Mouse (Mus musculus): ENCODE results near the gene Ccdc169. TPM values are rescaled to one million over a fixed set of nuclear protein-coding genes. Genes with fewer than 3 reads are reported as not detected.
A peak's percentile ranks its signal among the peaks of the same experiment; 100 is the strongest.

Ccdc169 gene
- polyA plus RNA-seq, 1 experiment from 2014 or later: not detected

- H3K9me3 ChIP-seq (ENCODE audit: control insufficient read depth, low read length): no peaks in the 10 kb centered on the region
- peaks cover 3% of the 10 kb centered on the region for H3K4me1 ChIP-seq (ENCODE audit: control insufficient read depth, insufficient read depth, low read length)
- no peaks in the 10 kb centered on the region for H3K27me3 ChIP-seq (replicated peaks; ENCODE audit: control insufficient read depth, insufficient read depth, low read length)
- 53% methylated on average over 11 of the region's 11 CpGs for WGBS
- no peak overlapping the region for H3K27ac ChIP-seq (ENCODE audit: low read length)
- ATAC-seq: no peak
- H3K36me3 ChIP-seq (ENCODE audit: control insufficient read depth, insufficient read depth, low read length): no peaks in the 10 kb centered on the region
- no peak overlapping the region for H3K4me2 ChIP-seq (ENCODE audit: low read depth, low read length)
- H3K9ac ChIP-seq (ENCODE audit: low read depth, low read length): no peak overlapping the region
- H3K4me3 ChIP-seq (ENCODE audit: low read length): no peak overlapping the region
These were observed 38.1 kb upstream of the Ccdc169 start for GRCm38 (mm10) chr3:55098990-55099389.

- H3K9me3 ChIP-seq (ENCODE audit: control insufficient read depth, low read length): no peaks in the 10 kb centered on the region
- H3K27ac ChIP-seq (ENCODE audit: low read length): no peak overlapping the region
- no peaks in the 10 kb centered on the region for H3K27me3 ChIP-seq (replicated peaks; ENCODE audit: control insufficient read depth, insufficient read depth, low read length)
- H3K4me2 ChIP-seq (ENCODE audit: low read depth, low read length): no peak overlapping the region
- H3K9ac ChIP-seq (ENCODE audit: low read depth, low read length): no peak overlapping the region
- no peak overlapping the region for H3K4me3 ChIP-seq (ENCODE audit: low read length)
- H3K4me1 ChIP-seq (ENCODE audit: control insufficient read depth, insufficient read depth, low read length): peaks cover 5% of the 10 kb centered on the region
- ATAC-seq: no peak
- no peaks in the 10 kb centered on the region for H3K36me3 ChIP-seq (ENCODE audit: control insufficient read depth, insufficient read depth, low read length)
These were observed 36.0 kb upstream of the Ccdc169 start for GRCm38 (mm10) chr3:55101092-55101491.

- no peak overlapping the region for H3K9ac ChIP-seq (ENCODE audit: low read depth, low read length)
- H3K9me3 ChIP-seq (ENCODE audit: control insufficient read depth, low read length): no peaks in the 10 kb centered on the region
- no peaks in the 10 kb centered on the region for H3K27me3 ChIP-seq (replicated peaks; ENCODE audit: control insufficient read depth, insufficient read depth, low read length)
- no peak overlapping the region for H3K4me2 ChIP-seq (ENCODE audit: low read depth, low read length)
- no peak overlapping the region for H3K27ac ChIP-seq (ENCODE audit: low read length)
- H3K4me1 ChIP-seq (ENCODE audit: control insufficient read depth, insufficient read depth, low read length): 0 out of 2 replicates have a peak, but pooled peaks cover 2% of the 10 kb centered on the region
- H3K4me3 ChIP-seq (ENCODE audit: low read length): no peak overlapping the region
- WGBS: 68% methylated on average over 14 of the region's 14 CpGs
- ATAC-seq: peak; percentile 61
- no peaks in the 10 kb centered on the region for H3K36me3 ChIP-seq (ENCODE audit: control insufficient read depth, insufficient read depth, low read length)
These were observed 31.6 kb upstream of the Ccdc169 start for GRCm38 (mm10) chr3:55105372-55106023.

- no peaks in the 10 kb centered on the region for H3K36me3 ChIP-seq (ENCODE audit: control insufficient read depth, insufficient read depth, low read length)
- H3K9me3 ChIP-seq (ENCODE audit: control insufficient read depth, low read length): no peaks in the 10 kb centered on the region
- 81% methylated on average over 17 of the region's 17 CpGs for WGBS
- ATAC-seq: no peak
- H3K4me3 ChIP-seq (ENCODE audit: low read length): no peak overlapping the region
- H3K9ac ChIP-seq (ENCODE audit: low read depth, low read length): no peak overlapping the region
- H3K27ac ChIP-seq (ENCODE audit: low read length): no peak overlapping the region
- no peaks in the 10 kb centered on the region for H3K27me3 ChIP-seq (replicated peaks; ENCODE audit: control insufficient read depth, insufficient read depth, low read length)
- 0 out of 2 replicates have a peak, but pooled peaks cover 2% of the 10 kb centered on the region for H3K4me1 ChIP-seq (ENCODE audit: control insufficient read depth, insufficient read depth, low read length)
- H3K4me2 ChIP-seq (ENCODE audit: low read depth, low read length): no peak overlapping the region
These were observed 31.1 kb upstream of the Ccdc169 start for GRCm38 (mm10) chr3:55106051-55106450.

GRCm38 (mm10) chr3:55109097-55109496, 28.0 kb upstream of the Ccdc169 start:
- Histone ChIP-seq H3K9me3 (ENCODE audit: control insufficient read depth, low read length) (no peaks in the 10 kb centered on the region), H3K9ac (ENCODE audit: low read depth, low read length) (no peak overlapping the region), H3K36me3 (ENCODE audit: control insufficient read depth, insufficient read depth, low read length) (no peaks in the 10 kb centered on the region), H3K4me1 (ENCODE audit: control insufficient read depth, insufficient read depth, low read length) (peaks cover 8% of the 10 kb centered on the region), H3K27ac (ENCODE audit: low read length) (no peak overlapping the region), H3K4me3 (ENCODE audit: low read length) (no peak overlapping the region), H3K4me2 (ENCODE audit: low read depth, low read length) (no peak overlapping the region), H3K27me3 (replicated peaks; ENCODE audit: control insufficient read depth, insufficient read depth, low read length) (no peaks in the 10 kb centered on the region)
- WGBS: 79% methylated on average over 4 of the region's 4 CpGs
- ATAC-seq: no peak

GRCm38 (mm10) chr3:55111935-55112709, 25.0 kb upstream of the Ccdc169 start, which contains the start of gene Spg20:
Spg20 (plus strand) TSS chr3:55112108.
- H3K4me2 ChIP-seq (ENCODE audit: low read depth, low read length): peak within 1 kb of the TSS; percentile 89
- H3K4me3 ChIP-seq (ENCODE audit: low read length): peak within 1 kb of the TSS; percentile 88
- 1% methylated on average over 58 of the region's 58 CpGs for WGBS
- H3K9me3 ChIP-seq (ENCODE audit: control insufficient read depth, low read length): no peaks in the 10 kb centered on the region
- peak; percentile 97 for ATAC-seq
- no peaks in the 10 kb centered on the region for H3K27me3 ChIP-seq (replicated peaks; ENCODE audit: control insufficient read depth, insufficient read depth, low read length)
- H3K4me1 ChIP-seq (ENCODE audit: control insufficient read depth, insufficient read depth, low read length): peaks cover 17% of the 10 kb centered on the region
- H3K36me3 ChIP-seq (ENCODE audit: control insufficient read depth, insufficient read depth, low read length): peaks cover 3% of the 10 kb centered on the region; the same call in 1 of the 2 replicates
- peak within 1 kb of the TSS; percentile 100 for H3K9ac ChIP-seq (ENCODE audit: low read depth, low read length)
- peak within 1 kb of the TSS; percentile 92 for H3K27ac ChIP-seq (ENCODE audit: low read length)

GRCm38 (mm10) chr3:55112710-55113415, 24.3 kb upstream of the Ccdc169 start:
- Histone ChIP-seq H3K9me3 (ENCODE audit: control insufficient read depth, low read length) (no peaks in the 10 kb centered on the region), H3K4me1 (ENCODE audit: control insufficient read depth, insufficient read depth, low read length) (peaks cover 17% of the 10 kb centered on the region), H3K9ac (ENCODE audit: low read depth, low read length) (peak overlapping the region; percentile 100), H3K36me3 (ENCODE audit: control insufficient read depth, insufficient read depth, low read length) (peaks cover 10% of the 10 kb centered on the region), H3K4me3 (ENCODE audit: low read length) (peak overlapping the region; percentile 88), H3K27me3 (replicated peaks; ENCODE audit: control insufficient read depth, insufficient read depth, low read length) (no peaks in the 10 kb centered on the region), H3K4me2 (ENCODE audit: low read depth, low read length) (peak overlapping the region; percentile 89), H3K27ac (ENCODE audit: low read length) (peak overlapping the region; percentile 92)
- WGBS: 34% methylated on average over 16 of the region's 16 CpGs
- ATAC-seq: no peak

- Histone ChIP-seq H3K4me1 (ENCODE audit: control insufficient read depth, insufficient read depth, low read length) (peaks cover 23% of the 10 kb centered on the region), H3K9ac (ENCODE audit: low read depth, low read length) (no peak overlapping the region)
- WGBS: 53% methylated on average over 7 of the region's 7 CpGs
These were observed 22.6 kb upstream of the Ccdc169 start for GRCm38 (mm10) chr3:55114313-55115065.

GRCm38 (mm10) chr3:55115071-55115470, 22.1 kb upstream of the Ccdc169 start:
- no peak overlapping the region for H3K9ac ChIP-seq (ENCODE audit: low read depth, low read length)
- H3K36me3 ChIP-seq (ENCODE audit: control insufficient read depth, insufficient read depth, low read length): peaks cover 21% of the 10 kb centered on the region
- no peak overlapping the region for H3K4me3 ChIP-seq (ENCODE audit: low read length)
- H3K27ac ChIP-seq (ENCODE audit: low read length): no peak overlapping the region
- H3K27me3 ChIP-seq (replicated peaks; ENCODE audit: control insufficient read depth, insufficient read depth, low read length): no peaks in the 10 kb centered on the region
- peaks cover 23% of the 10 kb centered on the region for H3K4me1 ChIP-seq (ENCODE audit: control insufficient read depth, insufficient read depth, low read length)
- no peaks in the 10 kb centered on the region for H3K9me3 ChIP-seq (ENCODE audit: control insufficient read depth, low read length)
- 71% methylated on average over 1 of the region's 1 CpGs for WGBS
- H3K4me2 ChIP-seq (ENCODE audit: low read depth, low read length): no peak overlapping the region
- ATAC-seq: no peak

More at GRCm38 (mm10) chr3:55114313-55115065, 22.6 kb upstream of the Ccdc169 start:
- no peaks in the 10 kb centered on the region for H3K9me3 ChIP-seq (ENCODE audit: control insufficient read depth, low read length)
- no peak overlapping the region for H3K4me2 ChIP-seq (ENCODE audit: low read depth, low read length)
- no peaks in the 10 kb centered on the region for H3K27me3 ChIP-seq (replicated peaks; ENCODE audit: control insufficient read depth, insufficient read depth, low read length)
- ATAC-seq: no peak
- H3K27ac ChIP-seq (ENCODE audit: low read length): no peak overlapping the region
- peaks cover 21% of the 10 kb centered on the region for H3K36me3 ChIP-seq (ENCODE audit: control insufficient read depth, insufficient read depth, low read length)
- H3K4me3 ChIP-seq (ENCODE audit: low read length): no peak overlapping the region

All from intestine, embryonic 16.5 days (tissue).